Mouse (Mus musculus) MEL (cell line): ENCODE measurements around the gene Sox6. TPM values are rescaled to one million over a fixed set of nuclear protein-coding genes. Genes with fewer than 3 reads are reported as not detected.

ENCODE experiments used
- DNase-seq: peaks from one replicate; pipeline ENCODE4 v3.0.0; 2011; ENCODE audit warnings: low read depth, low spot score
- H3K27ac ChIP-seq: 2 replicates; pipeline ENCODE4 v1.5.1; 2012; ENCODE audit warnings: low read depth, mild to moderate bottlenecking, control low read depth, low read length, moderate library complexity; ENCODE audit not compliant: control insufficient read depth
- H3K27me3 ChIP-seq, 2 experiments: fragments of 150-350 bp in 1 of 2; sonication (generic) in 1 of 2; 2 replicates each; pipeline ENCODE4 v1.6.1; 2012; ENCODE audit warnings: low read length in 2 of 2, mild to moderate bottlenecking in 2 of 2, improper control_type of control experiment in 1 of 2, moderate library complexity in 1 of 2; ENCODE audit not compliant: insufficient read depth in 2 of 2, control insufficient read depth in 1 of 2
- H3K36me3 ChIP-seq, 2 experiments: 2 replicates each; pipeline ENCODE4 v1.6.1; 2012 to 2014; ENCODE audit warnings: low read length in 2 of 2, improper control_type of control experiment in 1 of 2, inconsistent platforms in 1 of 2, mild to moderate bottlenecking in 1 of 2; ENCODE audit not compliant: insufficient read depth in 2 of 2, control insufficient read depth in 1 of 2
- H3K4me1 ChIP-seq, 2 experiments: fragments of 150-350 bp in 1 of 2; sonication (generic) in 1 of 2; 2 replicates each; pipeline ENCODE4 v1.6.1; 2012; ENCODE audit warnings: low read length in 2 of 2, improper control_type of control experiment in 1 of 2, mild to moderate bottlenecking in 1 of 2; ENCODE audit not compliant: insufficient read depth in 2 of 2, control insufficient read depth in 1 of 2
- H3K4me3 ChIP-seq, 2 experiments: fragments of 150-350 bp in 1 of 2; sonication (generic) in 1 of 2; 2 replicates each; pipeline ENCODE4 v1.5.1; 2012; ENCODE audit warnings: low read depth in 2 of 2, low read length in 2 of 2, mild to moderate bottlenecking in 2 of 2, moderate library complexity in 2 of 2, control low read depth in 1 of 2, improper control_type of control experiment in 1 of 2; ENCODE audit not compliant: control insufficient read depth in 1 of 2, insufficient read depth in 1 of 2
- H3K79me2 ChIP-seq: 2 replicates; pipeline ENCODE4 v1.6.1; 2012; ENCODE audit warnings: mild to moderate bottlenecking, low read length, moderate library complexity; ENCODE audit not compliant: control insufficient read depth, poor library complexity, insufficient read depth
- H3K9ac ChIP-seq: 2 replicates; pipeline ENCODE4 v1.6.1; 2012; ENCODE audit warnings: low read depth, mild to moderate bottlenecking, control low read depth, low read length, moderate library complexity; ENCODE audit not compliant: control insufficient read depth, poor library complexity, severe bottlenecking
- H3K9me3 ChIP-seq: fragments of 150-350 bp; sonication (generic); replicated peaks from 2 replicates; pipeline ENCODE4 v1.6.1; 2012; ENCODE audit warnings: mild to moderate bottlenecking, low read length, improper control_type of control experiment, moderate library complexity; ENCODE audit not compliant: insufficient read depth
- CHD1 ChIP-seq: IDR thresholded peaks from 2 replicates; pipeline ENCODE4 v1.6.1; 2012; ENCODE audit warnings: low read depth, mild to moderate bottlenecking, inconsistent platforms, low read length, improper control_type of control experiment
- ETS1 ChIP-seq: IDR thresholded peaks from 2 replicates; pipeline ENCODE4 v1.6.1; 2012; ENCODE audit warnings: low read depth, mild to moderate bottlenecking, inconsistent platforms, low read length, improper control_type of control experiment, moderate library complexity
- GABPA ChIP-seq: IDR thresholded peaks from 2 replicates; pipeline ENCODE4 v1.6.1; 2012; ENCODE audit warnings: low read depth, mild to moderate bottlenecking, inconsistent platforms, low read length, improper control_type of control experiment, moderate library complexity
- GATA1 ChIP-seq: IDR thresholded peaks from 2 replicates; pipeline ENCODE4 v1.6.1; 2011; ENCODE audit warnings: low read depth, low read length, improper control_type of control experiment
- KAT2A ChIP-seq: conservative IDR thresholded peaks from 2 replicates; pipeline ENCODE4 v1.6.1; 2012; ENCODE audit warnings: low read depth, low read length, improper control_type of control experiment, inconsistent platforms
- MAZ ChIP-seq: IDR thresholded peaks from 2 replicates; pipeline ENCODE4 v1.6.1; 2012; ENCODE audit warnings: low read depth, mild to moderate bottlenecking, inconsistent platforms, low read length, improper control_type of control experiment
- MEF2A ChIP-seq: IDR thresholded peaks from 2 replicates; pipeline ENCODE4 v1.6.1; 2014; ENCODE audit warnings: low read depth, mild to moderate bottlenecking, inconsistent platforms, low read length, improper control_type of control experiment; ENCODE audit not compliant: poor library complexity, insufficient replicate concordance, severe bottlenecking; ENCODE audit errors: extremely low read depth
- NELFE ChIP-seq: IDR thresholded peaks from 2 replicates; pipeline ENCODE4 v1.6.1; 2011; ENCODE audit warnings: low read depth, low read length, improper control_type of control experiment
- NRF1 ChIP-seq: IDR thresholded peaks from 2 replicates; pipeline ENCODE4 v1.6.1; 2014; ENCODE audit warnings: low read depth, mild to moderate bottlenecking, inconsistent platforms, low read length, improper control_type of control experiment, moderate library complexity; ENCODE audit not compliant: poor library complexity, insufficient read depth, severe bottlenecking
- POLR2AphosphoS2 ChIP-seq: IDR thresholded peaks from 2 replicates; pipeline ENCODE4 v1.6.1; 2011; ENCODE audit warnings: low read length, improper control_type of control experiment
- POLR2AphosphoS5 ChIP-seq: IDR thresholded peaks from 2 replicates; pipeline ENCODE4 v1.6.1; 2012; ENCODE audit warnings: low read depth, borderline replicate concordance, mild to moderate bottlenecking, inconsistent platforms, low read length, moderate library complexity, mixed read lengths
- RCOR1 ChIP-seq: IDR thresholded peaks from 2 replicates; pipeline ENCODE4 v1.6.1; 2012; ENCODE audit warnings: low read depth, mild to moderate bottlenecking, inconsistent platforms, low read length, improper control_type of control experiment
- TAL1 ChIP-seq: IDR thresholded peaks from 2 replicates; pipeline ENCODE4 v1.6.1; 2012; ENCODE audit warnings: mild to moderate bottlenecking, inconsistent platforms, low read length, moderate library complexity, mixed read lengths
- TCF12 ChIP-seq: IDR thresholded peaks from 2 replicates; pipeline ENCODE4 v1.6.1; 2014; ENCODE audit warnings: low read depth, mild to moderate bottlenecking, inconsistent platforms, low read length, improper control_type of control experiment, moderate library complexity
- USF2 ChIP-seq, 2 experiments: IDR thresholded peaks; 2 replicates each; pipeline ENCODE4 v1.6.1; 2011 to 2012; ENCODE audit warnings: improper control_type of control experiment in 2 of 2, low read length in 2 of 2, borderline replicate concordance in 1 of 2, inconsistent platforms in 1 of 2, low read depth in 1 of 2, mild to moderate bottlenecking in 1 of 2; ENCODE audit not compliant: insufficient read depth in 1 of 2
- ZKSCAN1 ChIP-seq: IDR thresholded peaks from 2 replicates; pipeline ENCODE4 v1.6.1; 2012; ENCODE audit warnings: low read depth, mild to moderate bottlenecking, inconsistent platforms, low read length, improper control_type of control experiment, moderate library complexity
- ZMIZ1 ChIP-seq: IDR thresholded peaks from 2 replicates; pipeline ENCODE4 v1.6.1; 2012; ENCODE audit warnings: low read depth, mild to moderate bottlenecking, inconsistent platforms, low read length, improper control_type of control experiment, moderate library complexity
- ZNF384 ChIP-seq: IDR thresholded peaks from 2 replicates; pipeline ENCODE4 v1.6.1; 2012; ENCODE audit warnings: low read depth, mild to moderate bottlenecking, inconsistent platforms, low read length, improper control_type of control experiment
- polyA plus RNA-seq, 2 experiments: library from polyadenylated mRNA; stranded (reverse) in 1 of 2; unstranded in 1 of 2; fragments of >175 nt in 1 of 2; fragments of >200 nt in 1 of 2; gene quantifications; 2 replicates each; pipeline versions ENCODE4 v1.2.1 to v1.2.4; 2012; ENCODE audit warnings: low replicate concordance in 2 of 2, low read depth in 1 of 2; ENCODE audit not compliant: insufficient read length in 2 of 2, insufficient read depth in 1 of 2, missing spikeins in 1 of 2
- total RNA-seq: library from RNA; depleted of rRNA; stranded (reverse); fragments of 300-350 nt; gene quantifications from 2 replicates; pipeline ENCODE4 v1.2.3, GENCODE M21; 2012

Gene Sox6
- total and polyA plus RNA-seq, 3 experiments = 2.6 to 4.6 TPM; not detected in 1

DNA sequence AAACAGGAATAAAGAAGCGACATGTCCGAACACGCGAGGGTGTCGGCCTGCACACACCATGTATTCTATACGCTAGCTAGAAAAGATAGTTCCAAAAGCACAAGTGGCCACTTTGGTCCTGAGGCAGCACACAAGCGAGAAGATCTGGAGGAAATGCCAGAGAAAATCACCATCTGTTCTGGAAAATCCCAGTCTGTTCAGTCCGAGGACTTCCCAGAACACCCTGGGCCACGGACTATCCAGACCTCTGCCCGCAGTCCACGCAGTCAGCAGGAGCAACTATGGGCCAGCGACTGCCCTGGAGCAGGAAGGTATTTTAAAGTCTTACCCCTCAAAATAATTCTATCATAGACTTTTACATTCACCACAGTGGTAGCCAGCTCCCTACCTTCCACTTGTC lies 92.0 kb downstream of the Sox6 start:
- H3K27ac ChIP-seq = no peak overlapping the region
- no peaks in the 10 kb centered on the region; a peak in 1 of 4 replicates for H3K4me1 ChIP-seq
- H3K27me3 ChIP-seq = no peaks in the 10 kb centered on the region; a peak in 1 of 4 replicates
- H3K4me3 ChIP-seq = no peak overlapping the region
- H3K9ac ChIP-seq = no peak overlapping the region
- TF ChIP-seq ETS1 = no peak
- no peaks in the 10 kb centered on the region for H3K9me3 ChIP-seq
- H3K79me2 ChIP-seq = no peaks in the 10 kb centered on the region
- DNase-seq = no peak
- H3K36me3 ChIP-seq = peaks cover 0 to 6% of the 10 kb centered on the region in 2 experiments; a peak in 2 of 4 replicates

DNA sequence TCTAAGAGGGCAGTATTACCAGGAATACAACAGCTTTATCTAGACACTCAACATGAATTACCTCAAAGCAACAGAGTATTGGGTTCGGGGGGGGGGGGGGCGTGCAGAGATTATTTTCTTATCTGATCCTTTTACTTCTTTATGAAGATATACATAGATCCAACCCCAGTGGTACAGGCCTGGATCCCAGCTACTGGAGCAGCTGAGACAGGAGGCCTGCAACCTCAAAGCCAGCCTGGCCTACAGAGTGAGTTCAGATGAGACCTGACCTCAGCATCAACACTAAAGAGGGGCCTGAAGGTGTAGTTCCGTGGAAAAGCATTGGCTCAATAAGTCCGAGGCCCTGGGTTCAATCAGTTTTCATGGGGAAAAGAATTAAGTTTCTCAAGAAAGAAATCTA lies 93.1 kb downstream of the Sox6 start:
- Histone ChIP-seq H3K9me3 (no peaks in the 10 kb centered on the region), H3K4me3 (no peak overlapping the region), H3K27me3 (no peaks in the 10 kb centered on the region; a peak in 1 of 4 replicates), H3K4me1 (peaks cover 0 to 4% of the 10 kb centered on the region in 2 experiments; a peak in 1 of 4 replicates), H3K9ac (no peak overlapping the region), H3K27ac (no peak overlapping the region), H3K36me3 (peaks cover 0 to 7% of the 10 kb centered on the region in 2 experiments; a peak in 2 of 4 replicates), H3K79me2 (no peaks in the 10 kb centered on the region)
- no peak for DNase-seq
- TF ChIP-seq ZMIZ1 (no peak), NRF1 (no peak), POLR2AphosphoS5 (no peak), GATA1 (no peak), MAZ (no peak), USF2 (IDR thresholded peaks at IDR 0.05; ENCODE audit: borderline replicate concordance in 1 of 2, insufficient read depth in 1 of 2, low read depth in 1 of 2, low read length in 2 of 2) (no peak), KAT2A (no peak), NELFE (no peak), ZNF384 (no peak), ZKSCAN1 (no peak), ETS1 (no peak), TAL1 (no peak), POLR2AphosphoS2 (no peak), RCOR1 (no peak), TCF12 (no peak), MEF2A (no peak), GABPA (no peak), CHD1 (no peak)
